ENCODE assay signal across 14 mouse cellular contexts in genomic region chr14:104389297-104390071, GRCm38 (mm10).
"Had no signal": no experiment of that assay in that cellular context is flagged by ENCODE, and none has a peak within 500 bp of the region (broad histone marks: within the 10 kb centered on the region; RNA-seq: fewer than 3 reads in every experiment).

No protein-coding gene starts in this region.

- H3K27me3 ChIP-seq: limb, embryonic 12.5 days; liver, embryonic 13.5 days; lung, embryonic 15.5 days; megakaryocyte, embryonic 14.5 days had no signal

- H3K4me1 ChIP-seq: limb, embryonic 12.5 days; liver, embryonic 13.5 days; lung, embryonic 15.5 days; megakaryocyte, embryonic 14.5 days had no signal

- H3K27ac ChIP-seq: limb, embryonic 12.5 days; liver, embryonic 13.5 days; lung, embryonic 15.5 days; macrophage; stomach, postnatal 0 days had no signal

- H3K36me3 ChIP-seq: limb, embryonic 12.5 days; liver, embryonic 13.5 days; lung, embryonic 15.5 days had no signal

- H3K9me3 ChIP-seq: limb, embryonic 12.5 days; liver, embryonic 13.5 days; lung, embryonic 15.5 days had no signal

- DNase-seq: kidney, adult 2 months; kidney, postnatal 25 days; layer of hippocampus, adult 9-11 months; layer of hippocampus, postnatal 36 days; liver; liver, embryonic 13.5 days; liver, postnatal 0 days; lung, postnatal 14 days; thymus, postnatal 4 days had no signal

- H3K4me3 ChIP-seq: limb, embryonic 12.5 days; liver, embryonic 13.5 days; lung, embryonic 15.5 days had no signal

- ATAC-seq: liver, postnatal 0 days had no signal

- H3K4me2 ChIP-seq: limb, embryonic 12.5 days; liver, embryonic 13.5 days; lung, embryonic 15.5 days had no signal

- H3K9ac ChIP-seq: limb, embryonic 12.5 days; liver, embryonic 13.5 days; liver, postnatal 0 days; lung, embryonic 15.5 days had no signal
